Mouse (Mus musculus) liver, embryonic 12.5 days (tissue): ENCODE results near the gene Sgcg. TPM values are rescaled to one million over a fixed set of nuclear protein-coding genes. Genes with fewer than 3 reads are reported as not detected.

Experiments
- ATAC-seq: fragments of 200-750 bp; cut with Nextera tagmentation; 2 replicates; pipeline ENCODE4 v1.8.0; 2017; ENCODE audit warnings: moderate number of reproducible peaks, mild to moderate bottlenecking, moderate library complexity
- H3K27ac ChIP-seq: fragments of 300-500 bp; sonication (generic); 2 replicates; pipeline ENCODE4 v1.5.1; 2016; ENCODE audit warnings: mild to moderate bottlenecking
- H3K27me3 ChIP-seq: fragments of 300-500 bp; sonication (generic); replicated peaks from 2 replicates; pipeline ENCODE4 v1.6.1; 2016; ENCODE audit warnings: mild to moderate bottlenecking, moderate library complexity
- H3K36me3 ChIP-seq: fragments of 300-500 bp; sonication (generic); 2 replicates; pipeline ENCODE4 v1.6.1; 2016; ENCODE audit warnings: mild to moderate bottlenecking, moderate library complexity
- H3K4me1 ChIP-seq: fragments of 300-500 bp; sonication (generic); 2 replicates; pipeline ENCODE4 v1.6.1; 2016
- H3K4me2 ChIP-seq: fragments of 300-500 bp; sonication (generic); 2 replicates; pipeline ENCODE4 v1.6.1; 2016; ENCODE audit warnings: mild to moderate bottlenecking, moderate library complexity
- H3K4me3 ChIP-seq: fragments of 300-500 bp; sonication (generic); 2 replicates; pipeline ENCODE4 v1.5.1; 2016; ENCODE audit warnings: mild to moderate bottlenecking, moderate library complexity
- H3K9ac ChIP-seq: fragments of 300-500 bp; sonication (generic); 2 replicates; pipeline ENCODE4 v1.6.1; 2016; ENCODE audit warnings: mild to moderate bottlenecking, moderate library complexity
- H3K9me3 ChIP-seq: fragments of 300-500 bp; sonication (generic); replicated peaks from 2 replicates; pipeline ENCODE4 v1.6.1; 2016; ENCODE audit warnings: mild to moderate bottlenecking, moderate library complexity
- WGBS: fragments of 180-500 bp; shearing (Covaris S2); methylation state at CpG from one replicate; pipeline ENCODE4 v1.1.7; 2016; ENCODE audit not compliant: insufficient replicate concordance; 5-methylcytosine and 5-hydroxymethylcytosine counted together
- polyA plus RNA-seq: library from polyadenylated mRNA; unstranded; fragments of >200 nt; fragmentation: Nextera tagmentation; extraction: Ambion mirVana; gene quantifications from 2 replicates; pipeline ENCODE4 v1.2.1, GENCODE M21; 2016

The Sgcg gene
- polyA plus RNA-seq, 1 experiment from 2014 or later, result 0.12 TPM

DNA sequence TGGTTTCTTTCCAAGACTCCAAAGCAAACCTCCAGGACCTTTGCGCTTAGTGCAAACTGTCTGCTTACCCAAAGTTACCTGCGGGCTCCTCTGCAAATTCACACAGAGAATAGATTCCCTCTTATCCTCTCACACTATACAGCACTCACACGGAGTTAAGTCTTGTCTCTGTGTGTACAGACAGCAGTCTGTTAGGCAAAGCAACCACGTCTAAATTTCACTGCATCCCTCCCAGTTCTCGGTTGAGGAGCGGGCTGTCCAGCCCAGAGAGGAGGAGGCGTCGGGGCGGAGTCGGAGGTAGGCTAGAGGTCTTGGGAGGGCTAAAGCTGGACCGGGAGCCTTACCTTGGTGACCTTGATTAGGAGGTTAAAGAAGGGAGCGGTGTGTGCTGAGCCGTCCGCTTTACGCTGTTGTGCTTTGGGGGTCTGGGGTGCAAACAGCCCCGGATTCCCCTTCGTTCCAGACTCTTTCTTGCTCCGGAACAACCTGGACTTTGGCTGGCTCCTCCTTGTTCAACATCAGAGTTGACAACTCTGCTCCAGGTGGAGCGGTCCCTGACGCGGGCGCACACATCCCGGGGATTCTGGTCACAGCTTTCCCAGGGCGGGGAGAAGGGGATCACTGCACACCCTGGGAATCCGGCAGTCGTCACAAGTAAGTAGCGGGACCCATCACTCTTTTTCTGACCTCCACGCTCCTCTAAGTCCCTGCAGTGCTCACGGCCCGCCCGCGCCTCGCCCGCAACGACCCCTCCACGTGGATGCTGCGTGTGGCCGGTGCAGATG, 16.3 kb upstream of the Sgcg start:
- Histone ChIP-seq H3K9ac (no peak overlapping the region), H3K36me3 (no peaks in the 10 kb centered on the region), H3K4me1 (no peaks in the 10 kb centered on the region), H3K9me3 (no peaks in the 10 kb centered on the region), H3K4me2 (peak overlapping the region; percentile 39), H3K4me3 (0 out of 2 replicates have a peak overlapping the region, but pooled peaks have one; percentile 1), H3K27me3 (peaks cover 64% of the 10 kb centered on the region), H3K27ac (no peak overlapping the region)
- WGBS, result 10% methylated on average over 38 of the region's 38 CpGs
- no peak for ATAC-seq

DNA sequence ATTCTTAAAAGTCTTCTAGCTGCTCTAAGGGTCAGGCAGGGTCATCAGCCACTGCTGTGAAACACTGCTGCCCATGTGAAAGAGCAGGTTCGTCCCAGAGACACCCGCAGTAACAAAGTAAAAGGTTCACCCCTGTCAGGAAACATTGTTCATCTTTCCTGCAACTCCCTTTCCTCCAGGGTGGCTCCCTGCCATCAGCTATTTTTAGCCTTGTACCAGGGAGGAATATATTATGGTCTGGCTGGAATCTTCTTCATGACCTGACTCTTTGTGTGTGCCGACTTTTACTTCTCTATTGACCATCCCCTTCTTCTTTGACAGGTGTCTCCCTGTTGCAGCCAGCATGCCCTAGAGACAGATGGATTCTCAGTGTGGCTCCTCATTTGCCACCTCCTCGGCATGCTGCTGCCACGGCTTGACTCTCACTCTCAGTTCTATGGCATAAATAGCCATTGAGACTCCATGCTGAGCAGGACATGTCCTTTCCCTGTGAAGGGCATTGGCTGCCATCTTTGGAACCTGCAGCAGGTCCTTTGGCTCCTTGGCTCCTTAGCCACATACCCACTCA, 9.7 kb upstream of the Sgcg start:
- 57% methylated on average over 5 of the region's 5 CpGs for WGBS
- Histone ChIP-seq H3K36me3 (no peaks in the 10 kb centered on the region), H3K4me1 (no peaks in the 10 kb centered on the region)

DNA sequence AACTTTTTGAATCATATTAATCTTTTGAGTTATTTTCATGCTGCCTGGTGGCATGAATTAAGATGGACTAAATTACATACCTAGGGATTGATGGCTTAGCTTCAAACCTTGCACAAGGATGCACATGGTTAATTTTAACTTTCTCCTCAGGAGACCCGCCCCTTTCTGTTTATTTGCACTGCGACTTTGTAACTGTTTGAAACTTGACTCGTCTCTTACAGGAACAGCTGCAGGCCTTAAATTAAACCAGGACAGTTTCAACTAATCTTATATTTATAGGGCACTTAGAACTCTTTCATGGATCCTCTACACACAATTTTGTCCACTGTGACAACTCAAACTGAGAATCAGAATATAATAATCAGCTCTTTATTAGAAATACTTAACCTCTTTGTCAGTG, 794 bp upstream of the Sgcg start:
- Histone ChIP-seq H3K9me3 (no peaks in the 10 kb centered on the region), H3K4me2 (no peak overlapping the region), H3K36me3 (no peaks in the 10 kb centered on the region), H3K27ac (no peak overlapping the region), H3K4me1 (no peaks in the 10 kb centered on the region), H3K9ac (no peak overlapping the region), H3K27me3 (no peaks in the 10 kb centered on the region), H3K4me3 (no peak overlapping the region)
- WGBS, result 50% methylated on average over 3 of the region's 3 CpGs
- no peak for ATAC-seq

More for the DNA sequence above, 9.7 kb upstream of the Sgcg start:
- no peaks in the 10 kb centered on the region for H3K9me3 ChIP-seq
- ATAC-seq, result no peak
- peaks cover 21% of the 10 kb centered on the region for H3K27me3 ChIP-seq
- H3K9ac ChIP-seq, result no peak overlapping the region
- no peak overlapping the region for H3K4me2 ChIP-seq
- H3K4me3 ChIP-seq, result no peak overlapping the region
- H3K27ac ChIP-seq, result no peak overlapping the region

DNA sequence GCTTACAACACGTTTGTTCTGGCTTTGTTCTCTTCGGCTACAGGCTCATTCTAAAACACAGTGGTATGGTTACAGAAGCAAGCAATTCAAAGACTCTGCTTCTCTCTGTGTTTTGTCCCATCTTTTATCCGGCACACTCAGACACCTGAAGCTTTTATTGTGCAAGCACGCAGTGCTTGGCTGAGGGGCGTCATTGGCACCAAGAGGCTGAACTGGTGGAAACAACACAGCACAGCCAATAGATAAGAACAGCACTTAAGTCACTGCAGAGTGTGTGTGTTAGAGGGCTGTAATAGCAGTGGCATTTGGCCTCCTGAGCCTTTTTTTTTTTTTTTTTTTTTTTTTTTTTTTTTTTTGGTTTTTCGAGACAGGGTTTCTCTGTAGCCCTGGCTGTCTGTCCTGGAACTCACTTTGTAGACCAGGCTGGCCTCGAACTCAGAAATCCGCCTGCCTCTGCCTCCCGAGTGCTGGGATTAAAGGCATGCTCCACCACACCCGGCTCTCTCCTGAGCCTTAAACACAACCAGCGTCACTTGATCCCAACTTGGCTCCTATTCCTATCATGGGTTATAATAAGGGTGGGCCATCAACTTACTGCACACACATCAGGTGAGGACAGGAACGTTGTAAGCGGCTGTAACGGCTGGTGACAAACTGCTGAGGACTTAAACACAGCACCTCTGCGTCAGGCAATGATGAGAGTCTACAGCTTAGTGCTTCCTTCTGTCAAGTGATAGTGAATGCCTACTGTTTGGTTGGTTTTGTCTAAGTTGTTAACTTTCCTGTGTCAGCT, 5.5 kb downstream of the Sgcg start:
- no peak for ATAC-seq
- H3K4me3 ChIP-seq, result no peak overlapping the region

DNA sequence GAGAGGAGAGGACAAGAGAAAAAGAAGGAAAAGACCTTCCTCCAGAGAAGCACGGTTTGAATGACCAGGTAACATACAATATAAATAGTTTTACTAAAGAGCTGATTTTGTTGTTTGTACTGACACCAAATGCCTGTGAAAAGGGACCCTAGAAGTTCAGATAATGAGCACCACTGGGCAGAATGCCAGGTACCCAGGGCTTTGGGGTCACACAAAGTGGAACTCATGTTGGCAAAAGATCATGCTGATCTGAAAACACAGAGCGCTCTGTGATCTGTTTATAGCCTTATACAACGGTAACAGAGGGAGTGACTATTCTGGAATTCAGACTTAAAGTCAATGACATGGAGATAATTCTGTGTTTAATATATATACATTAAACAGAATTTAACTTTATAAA, 11.8 kb downstream of the Sgcg start:
- Histone ChIP-seq H3K27me3 (no peaks in the 10 kb centered on the region), H3K4me1 (no peaks in the 10 kb centered on the region), H3K4me3 (no peak overlapping the region), H3K9ac (no peak overlapping the region), H3K4me2 (no peak overlapping the region), H3K27ac (no peak overlapping the region), H3K36me3 (no peaks in the 10 kb centered on the region), H3K9me3 (peaks cover 5% of the 10 kb centered on the region)
- ATAC-seq, result no peak
- 61% methylated on average over 3 of the region's 3 CpGs for WGBS

More for the DNA sequence above, 5.5 kb downstream of the Sgcg start:
- WGBS, result 69% methylated on average over 15 of the region's 15 CpGs
- no peak overlapping the region for H3K9ac ChIP-seq
- H3K27ac ChIP-seq, result no peak overlapping the region
- H3K36me3 ChIP-seq, result no peaks in the 10 kb centered on the region
- no peak overlapping the region for H3K4me2 ChIP-seq
- H3K9me3 ChIP-seq, result peaks cover 3% of the 10 kb centered on the region
- H3K4me1 ChIP-seq, result no peaks in the 10 kb centered on the region
- no peaks in the 10 kb centered on the region for H3K27me3 ChIP-seq

DNA sequence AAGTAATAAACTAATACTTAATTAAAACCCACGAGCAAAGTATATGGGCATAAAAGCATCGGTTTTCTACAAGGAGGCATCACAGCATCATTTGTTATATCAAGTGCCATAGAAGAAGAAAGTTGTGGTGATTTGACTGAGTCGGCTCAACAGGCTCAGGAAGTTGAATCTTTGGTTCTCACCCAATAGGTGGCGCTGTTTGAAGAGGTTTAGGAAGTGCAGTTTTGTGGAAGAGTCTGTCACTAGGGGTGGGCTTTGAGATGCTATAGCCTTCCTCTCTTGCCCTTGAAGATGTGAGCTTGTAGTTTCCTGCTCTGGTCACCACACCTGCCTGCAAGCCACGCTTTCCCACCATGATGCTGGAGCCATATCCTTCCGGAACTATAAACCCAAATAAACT, 15.7 kb downstream of the Sgcg start:
- Histone ChIP-seq H3K9ac (no peak overlapping the region), H3K27me3 (no peaks in the 10 kb centered on the region), H3K4me2 (no peak overlapping the region), H3K36me3 (no peaks in the 10 kb centered on the region), H3K4me3 (no peak overlapping the region), H3K9me3 (no peaks in the 10 kb centered on the region; the same call in 1 of the 2 replicates), H3K27ac (no peak overlapping the region), H3K4me1 (no peaks in the 10 kb centered on the region)
- 27% methylated on average over 6 of the region's 6 CpGs for WGBS
- ATAC-seq, result no peak

DNA sequence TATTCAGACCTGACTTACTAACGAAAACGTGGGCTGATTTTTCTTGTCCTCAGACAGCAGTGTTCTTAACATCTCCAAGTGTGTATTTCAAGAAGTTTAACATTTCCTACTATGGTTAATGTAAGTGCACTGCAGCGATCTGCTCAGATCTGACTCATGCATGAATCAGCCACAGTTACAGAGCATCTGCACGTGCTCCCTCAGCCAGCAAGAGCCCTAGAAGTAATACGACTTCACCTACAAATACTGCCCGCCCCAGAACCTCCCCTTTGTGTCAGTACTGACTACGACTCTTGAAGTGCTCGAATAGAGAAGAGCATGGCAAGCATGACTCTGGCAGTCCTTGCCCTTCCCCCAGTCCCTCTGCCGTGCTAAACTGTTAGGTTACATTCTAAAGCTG, 19.5 kb downstream of the Sgcg start:
- Histone ChIP-seq H3K27me3 (no peaks in the 10 kb centered on the region), H3K27ac (no peak overlapping the region), H3K36me3 (no peaks in the 10 kb centered on the region), H3K9ac (no peak overlapping the region), H3K4me2 (no peak overlapping the region), H3K4me3 (no peak overlapping the region), H3K9me3 (no peaks in the 10 kb centered on the region), H3K4me1 (0 out of 2 replicates have a peak, but pooled peaks cover 5% of the 10 kb centered on the region)
- 48% methylated on average over 9 of the region's 9 CpGs for WGBS
- ATAC-seq, result no peak

DNA sequence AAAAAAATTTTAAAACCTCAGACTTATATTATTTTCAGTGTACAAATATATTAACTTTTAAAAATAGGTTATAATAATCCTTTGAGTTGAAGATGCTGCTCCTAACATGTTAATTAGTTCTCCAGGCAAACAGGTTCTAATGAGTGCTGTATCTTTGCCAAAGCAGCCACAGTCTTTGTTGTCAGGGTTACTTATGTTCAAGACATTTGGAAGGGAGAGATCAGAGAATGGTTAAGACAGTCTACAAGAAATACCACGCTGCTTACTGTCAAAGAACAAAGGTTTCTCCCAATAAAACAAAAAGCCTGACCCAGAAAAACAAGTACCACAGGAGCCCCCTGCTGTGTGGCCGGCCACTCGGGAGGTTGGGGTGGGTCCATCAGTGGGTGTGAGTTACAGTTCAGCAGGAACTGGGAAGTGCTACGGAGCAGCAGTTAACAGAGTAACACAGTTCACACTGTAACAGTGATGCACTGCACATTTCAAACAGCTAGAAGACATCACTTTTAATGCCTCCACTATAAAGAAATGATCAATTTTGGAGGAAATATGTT, 21.1 kb downstream of the Sgcg start:
- 35% methylated on average over 4 of the region's 4 CpGs for WGBS
- Histone ChIP-seq H3K27ac (no peak overlapping the region), H3K9me3 (no peaks in the 10 kb centered on the region), H3K36me3 (no peaks in the 10 kb centered on the region), H3K27me3 (no peaks in the 10 kb centered on the region), H3K9ac (no peak overlapping the region), H3K4me3 (no peak overlapping the region), H3K4me2 (no peak overlapping the region), H3K4me1 (0 out of 2 replicates have a peak, but pooled peaks cover 5% of the 10 kb centered on the region)
- no peak for ATAC-seq

DNA sequence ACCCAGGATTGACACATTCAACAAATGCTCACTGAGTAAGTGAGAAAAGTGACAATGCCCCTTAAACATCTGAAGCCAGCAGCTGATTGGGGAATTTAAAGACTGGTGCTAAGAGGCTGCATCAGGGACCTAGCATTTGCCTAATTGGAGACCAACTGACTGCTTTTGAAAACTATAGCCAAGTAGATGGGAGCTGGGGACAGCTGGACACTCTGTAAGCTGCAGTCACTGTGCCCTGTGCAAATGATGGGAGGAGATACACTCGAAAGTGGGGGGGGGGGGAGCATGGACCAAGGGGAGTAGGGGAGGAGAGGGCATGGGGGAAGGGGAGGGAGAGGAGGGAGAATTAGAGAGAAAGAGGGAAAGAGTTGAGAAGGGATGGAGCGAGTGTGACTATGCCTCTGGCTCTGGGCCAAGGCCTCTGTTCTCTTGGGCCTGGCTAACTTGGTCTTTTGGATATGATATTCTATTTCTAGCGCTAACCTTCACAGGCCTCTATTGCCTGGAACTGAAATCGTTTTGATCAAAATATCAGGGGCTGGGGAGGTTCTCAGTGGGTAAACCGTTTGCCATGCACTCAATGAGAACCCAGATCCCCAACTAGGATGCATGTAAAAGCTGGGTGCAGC, 22.3 kb downstream of the Sgcg start:
- Histone ChIP-seq H3K4me3 (no peak overlapping the region), H3K9me3 (no peaks in the 10 kb centered on the region), H3K4me2 (no peak overlapping the region), H3K27me3 (no peaks in the 10 kb centered on the region), H3K4me1 (0 out of 2 replicates have a peak, but pooled peaks cover 5% of the 10 kb centered on the region), H3K36me3 (no peaks in the 10 kb centered on the region), H3K9ac (no peak overlapping the region), H3K27ac (no peak overlapping the region)
- no peak for ATAC-seq
- WGBS, result 62% methylated on average over 5 of the region's 5 CpGs

DNA sequence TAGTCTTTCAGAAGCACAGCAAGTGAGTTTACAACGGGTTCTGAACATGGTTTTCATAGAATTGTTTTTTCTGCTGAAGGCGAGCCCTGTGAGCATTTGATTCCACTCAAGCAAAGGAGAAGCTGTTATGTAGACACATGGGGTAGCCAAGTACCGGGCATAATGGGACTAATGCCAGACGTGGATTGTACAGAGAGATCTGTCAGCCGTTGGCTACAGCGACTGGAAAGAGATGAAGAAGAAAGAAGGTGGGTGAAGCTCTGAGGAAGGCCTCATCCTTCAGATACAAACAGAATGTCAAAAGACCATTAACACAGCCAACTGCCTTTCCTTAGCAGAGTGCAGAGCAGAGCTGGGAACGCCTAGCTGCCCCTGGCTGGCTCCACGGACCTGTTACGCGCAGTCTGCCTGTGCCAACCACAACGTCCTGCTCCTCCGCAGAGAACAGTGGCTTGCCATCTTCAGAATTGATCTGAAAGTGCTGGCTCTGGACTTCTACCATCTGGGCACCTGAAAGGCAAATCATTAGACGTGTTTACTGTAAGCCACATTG, 26.2 kb downstream of the Sgcg start:
- Histone ChIP-seq H3K27me3 (no peaks in the 10 kb centered on the region), H3K4me3 (no peak overlapping the region), H3K36me3 (no peaks in the 10 kb centered on the region), H3K27ac (no peak overlapping the region), H3K9ac (no peak overlapping the region), H3K9me3 (no peaks in the 10 kb centered on the region), H3K4me2 (no peak overlapping the region), H3K4me1 (peaks cover 26% of the 10 kb centered on the region)
- WGBS, result 80% methylated on average over 13 of the region's 13 CpGs
- ATAC-seq, result no peak

DNA sequence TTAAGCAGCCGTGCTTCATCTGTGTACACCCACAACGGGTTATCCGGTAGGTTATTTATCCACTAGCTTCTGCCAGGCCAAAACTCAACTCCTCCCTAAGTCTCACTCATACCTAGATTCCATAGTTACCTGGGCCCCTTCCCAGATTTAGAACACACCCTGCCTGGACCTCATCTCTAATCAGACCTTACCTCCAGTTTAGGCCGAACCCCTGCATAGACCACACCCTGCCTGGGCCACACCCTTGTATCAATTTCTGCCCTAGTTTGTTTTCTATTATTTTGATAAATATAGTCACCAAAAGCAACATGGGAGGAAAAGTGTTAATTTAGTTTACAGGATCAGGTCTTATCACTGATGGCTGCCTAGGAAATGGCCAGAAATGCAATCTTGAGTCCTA, 28.1 kb downstream of the Sgcg start:
- Histone ChIP-seq H3K4me3 (no peak overlapping the region), H3K4me2 (peak overlapping the region; percentile 48), H3K27me3 (no peaks in the 10 kb centered on the region), H3K27ac (no peak overlapping the region), H3K4me1 (peaks cover 26% of the 10 kb centered on the region), H3K36me3 (no peaks in the 10 kb centered on the region), H3K9me3 (no peaks in the 10 kb centered on the region), H3K9ac (no peak overlapping the region)
- peak; percentile 71 for ATAC-seq
- 44% methylated on average over 4 of the region's 4 CpGs for WGBS
